Mouse (Mus musculus): ENCODE data around the gene Ubqln3. TPM values are rescaled to one million over a fixed set of nuclear protein-coding genes. Genes with fewer than 3 reads are reported as not detected.

Gene Ubqln3
- polyA plus RNA-seq (2021; fragmentation: Nextera tagmentation), result not detected in 2 replicates
- long read RNA-seq, experiment 1, result 0 reads
- long read RNA-seq, experiment 2, result 0 reads

DNA sequence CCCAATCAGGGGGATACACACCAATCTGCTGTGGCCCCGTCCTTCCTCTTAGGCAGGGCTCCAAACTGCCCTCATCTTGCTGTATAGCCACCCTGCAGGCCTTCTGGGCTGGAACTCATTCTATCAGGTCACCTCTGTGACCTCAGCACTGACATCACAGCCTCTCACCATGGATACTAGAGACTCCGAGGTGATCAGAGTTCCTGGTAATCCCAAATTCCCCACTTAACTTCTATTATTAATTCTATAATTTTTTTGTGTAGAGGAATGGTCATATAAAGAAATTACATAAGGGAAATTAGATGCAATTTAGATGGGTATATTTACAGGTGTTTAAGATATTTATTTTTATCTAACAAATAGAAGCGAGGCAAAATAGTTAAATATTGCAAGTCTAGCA, at the start of gene Ubqln3:
Gene Ubqln3 (minus strand): TSS at position 101 of the 400 bp plus-strand sequence.

DNA sequence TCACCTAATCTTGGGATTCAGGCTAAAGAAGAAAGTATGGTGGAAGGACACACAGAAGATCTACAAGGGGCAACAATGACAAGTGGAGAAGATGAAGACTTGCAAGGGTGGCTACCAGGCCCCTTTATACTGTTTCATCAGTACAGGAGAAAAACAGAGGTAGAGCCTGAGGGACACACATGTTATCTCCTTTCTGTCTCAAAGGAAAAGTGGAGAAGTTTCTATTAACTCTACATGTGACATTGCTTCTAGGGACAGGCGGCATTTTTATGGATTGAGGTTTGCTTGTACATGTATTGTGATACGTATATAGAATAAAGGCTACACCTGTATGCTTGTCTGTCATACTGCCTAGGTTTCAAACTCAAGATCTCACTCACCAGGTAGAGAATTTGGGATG, 40.2 kb upstream of the Ubqln3 start, which contains the start of gene Olfr648:
Gene Olfr648 (minus strand): TSS at position 101 of the 400 bp plus-strand sequence.

DNA sequence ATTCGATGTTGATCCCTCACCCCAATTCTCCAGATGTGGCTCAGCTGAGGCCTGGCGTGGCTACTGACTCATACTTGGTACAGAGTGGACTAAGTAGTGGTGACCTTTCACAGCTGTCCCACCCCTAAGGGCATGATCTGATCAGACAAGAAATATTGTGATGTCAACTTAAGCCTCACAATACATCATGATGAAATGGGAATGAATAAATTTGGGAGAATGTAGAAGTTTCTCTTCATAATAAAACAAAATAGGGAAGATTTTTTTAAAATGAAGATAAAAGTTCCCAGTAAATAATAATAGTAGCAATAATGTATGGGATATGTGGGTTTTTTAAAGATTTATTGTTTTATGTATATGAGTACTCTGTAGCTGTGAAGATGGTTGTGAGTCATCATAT, 7.4 kb upstream of the Ubqln3 start, which contains the start of gene Ubqlnl:
Gene Ubqlnl (minus strand): TSS at position 101 of the 400 bp plus-strand sequence.

DNA sequence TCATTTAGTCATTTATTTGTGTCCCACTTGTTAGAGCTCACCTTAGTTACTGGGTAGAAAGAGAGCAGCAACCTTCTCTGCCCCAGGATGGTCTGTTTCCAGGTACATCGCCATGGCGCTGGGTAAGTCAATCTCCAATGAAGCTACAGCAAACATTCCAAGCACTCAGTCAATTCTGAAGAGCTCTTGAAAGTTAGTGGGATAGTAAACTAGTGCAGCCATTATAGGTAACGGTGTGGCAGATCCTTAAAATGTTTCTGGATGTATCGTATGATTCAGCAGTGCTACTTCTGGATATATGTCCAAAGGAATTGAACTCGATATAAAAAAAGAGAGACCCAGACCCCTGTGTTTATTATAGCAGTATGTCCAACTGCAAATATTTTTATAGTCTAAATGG, 5.8 kb downstream of the Ubqln3 start, which contains the start of gene Olfr643:
Gene Olfr643 (minus strand): TSS at position 101 of the 400 bp plus-strand sequence.

DNA sequence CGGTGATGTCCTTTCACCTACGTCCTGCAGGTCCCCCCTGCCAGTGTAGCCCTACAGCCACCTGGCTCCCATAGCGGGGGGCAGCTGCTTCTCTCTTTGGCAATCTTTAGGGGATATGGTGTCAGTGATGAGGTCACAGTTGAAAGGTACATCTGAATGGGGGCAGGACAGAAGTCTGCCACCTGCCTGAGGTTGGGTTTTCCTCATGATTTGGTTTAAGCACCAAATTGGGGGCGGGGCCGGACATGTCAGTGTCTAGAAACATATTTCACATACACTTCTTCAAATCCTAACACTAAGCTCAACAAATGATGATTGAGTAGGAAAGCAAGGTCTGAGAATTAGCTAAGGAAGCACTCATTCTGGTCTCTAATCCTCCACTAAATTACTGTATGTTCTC, 13.4 kb downstream of the Ubqln3 start, which contains the start of gene Ubqln5:
Gene Ubqln5 (minus strand): TSS at position 101 of the 400 bp plus-strand sequence.

DNA sequence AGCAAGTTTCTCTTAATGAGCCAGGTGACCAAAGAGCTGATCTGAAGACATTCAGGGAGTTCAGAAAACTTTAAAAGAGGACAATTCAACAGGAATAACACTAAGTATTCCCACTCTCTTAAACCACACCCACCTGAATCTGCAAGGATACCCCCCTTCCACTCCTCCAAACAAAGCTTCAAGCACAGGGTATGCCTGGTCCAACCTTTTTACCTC, 38.4 kb downstream of the Ubqln3 start, which contains the start of gene Olfr646:
Gene Olfr646 (plus strand): TSS at position 117 of the 216 bp plus-strand sequence.

Other genes starting within 250 kb of the Ubqln3 start
- not detected in 2 replicates for gene Olfr64, start 248.8 kb downstream of the Ubqln3 start, polyA plus RNA-seq (2021; fragmentation: Nextera tagmentation)
- not detected in 2 replicates for gene Olfr65, start 239.8 kb downstream of the Ubqln3 start, polyA plus RNA-seq (2021; fragmentation: Nextera tagmentation)
- gene Olfr631, start 214.5 kb downstream of the Ubqln3 start, polyA plus RNA-seq (2021; fragmentation: Nextera tagmentation), result not detected in 2 replicates
- gene Olfr632, start 208.9 kb downstream of the Ubqln3 start, polyA plus RNA-seq (2021; fragmentation: Nextera tagmentation), result not detected in 2 replicates
- not detected in 2 replicates for gene Olfr633, start 198.8 kb downstream of the Ubqln3 start, polyA plus RNA-seq (2021; fragmentation: Nextera tagmentation)
- gene Olfr635, start 172.1 kb downstream of the Ubqln3 start, polyA plus RNA-seq (2021; fragmentation: Nextera tagmentation), result not detected in 2 replicates
- not detected in 2 replicates for gene Olfr638, start 144.5 kb downstream of the Ubqln3 start, polyA plus RNA-seq (2021; fragmentation: Nextera tagmentation)
- gene Olfr639, start 126.0 kb downstream of the Ubqln3 start, polyA plus RNA-seq (2021; fragmentation: Nextera tagmentation), result not detected in 2 replicates
- gene Olfr640, start 117.7 kb downstream of the Ubqln3 start, polyA plus RNA-seq (2021; fragmentation: Nextera tagmentation), result not detected in 2 replicates
- gene Olfr641, start 107.8 kb downstream of the Ubqln3 start, polyA plus RNA-seq (2021; fragmentation: Nextera tagmentation), result not detected in 2 replicates
- not detected in 2 replicates for gene Olfr642, start 90.6 kb downstream of the Ubqln3 start, polyA plus RNA-seq (2021; fragmentation: Nextera tagmentation)
- gene 4930516K23Rik, start 81.8 kb downstream of the Ubqln3 start, polyA plus RNA-seq (2021; fragmentation: Nextera tagmentation), result not detected in 2 replicates
- not detected in 2 replicates for gene Olfr644, start 71.4 kb downstream of the Ubqln3 start, polyA plus RNA-seq (2021; fragmentation: Nextera tagmentation)
- gene Olfr645, start 57.8 kb downstream of the Ubqln3 start, polyA plus RNA-seq (2021; fragmentation: Nextera tagmentation), result not detected in 2 replicates
- not detected in 2 replicates for gene Olfr646, start 38.4 kb downstream of the Ubqln3 start, polyA plus RNA-seq (2021; fragmentation: Nextera tagmentation)
- gene Ubqln5, start 13.5 kb downstream of the Ubqln3 start, polyA plus RNA-seq (2021; fragmentation: Nextera tagmentation), result not detected in 2 replicates
- not detected in 2 replicates for gene Olfr643, start 5.9 kb downstream of the Ubqln3 start, polyA plus RNA-seq (2021; fragmentation: Nextera tagmentation)
- gene Ubqlnl, start 7.3 kb upstream of the Ubqln3 start, polyA plus RNA-seq (2021; fragmentation: Nextera tagmentation), result not detected in 2 replicates
- not detected in 2 replicates for gene Olfm5, start 21.6 kb upstream of the Ubqln3 start, polyA plus RNA-seq (2021; fragmentation: Nextera tagmentation)
- not detected in 2 replicates for gene Olfr648, start 40.1 kb upstream of the Ubqln3 start, polyA plus RNA-seq (2021; fragmentation: Nextera tagmentation)
- not detected in 2 replicates for gene Olfr649, start 52.7 kb upstream of the Ubqln3 start, polyA plus RNA-seq (2021; fragmentation: Nextera tagmentation)
- gene Trim6, start 75.5 kb upstream of the Ubqln3 start, polyA plus RNA-seq (2021; fragmentation: Nextera tagmentation), result 0.15 and 0.18 TPM in 2 replicates
- 1.2 and 2.2 TPM in 2 replicates for gene Trim34a, start 101.2 kb upstream of the Ubqln3 start, polyA plus RNA-seq (2021; fragmentation: Nextera tagmentation)
- gene Trim5, start 144.8 kb upstream of the Ubqln3 start, polyA plus RNA-seq (2021; fragmentation: Nextera tagmentation), result 0.15 and 0.21 TPM in 2 replicates
- 1.8 and 2.5 TPM in 2 replicates for gene Trim12a, start 172.2 kb upstream of the Ubqln3 start, polyA plus RNA-seq (2021; fragmentation: Nextera tagmentation)
- 0.15 TPM in 1 of 2 replicates, not detected in the other for gene Trim34b, start 186.2 kb upstream of the Ubqln3 start, polyA plus RNA-seq (2021; fragmentation: Nextera tagmentation)
- gene Trim12c, start 210.1 kb upstream of the Ubqln3 start, polyA plus RNA-seq (2021; fragmentation: Nextera tagmentation), result 0.25 and 0.51 TPM in 2 replicates
- gene Trim30b, start 226.6 kb upstream of the Ubqln3 start, polyA plus RNA-seq (2021; fragmentation: Nextera tagmentation), result 0.06 TPM in 1 of 2 replicates, not detected in the other